Mouse (Mus musculus) cerebellum, adult 2 months (tissue): ENCODE results near the gene H2-Eb1.

Experiments
- CTCF ChIP-seq: fragments of 200-500 bp; IDR thresholded peaks from 2 replicates; pipeline ENCODE4 v1.5.1; 2011; ENCODE audit warnings: low read depth, mild to moderate bottlenecking, control low read depth, low read length, moderate library complexity, borderline replicate concordance; ENCODE audit not compliant: insufficient read depth
- POLR2A ChIP-seq: fragments of 200-500 bp; IDR thresholded peaks from 2 replicates; pipeline ENCODE4 v1.6.1; 2011; ENCODE audit warnings: low read length, control low read depth, borderline replicate concordance; ENCODE audit not compliant: insufficient read depth

DNA sequence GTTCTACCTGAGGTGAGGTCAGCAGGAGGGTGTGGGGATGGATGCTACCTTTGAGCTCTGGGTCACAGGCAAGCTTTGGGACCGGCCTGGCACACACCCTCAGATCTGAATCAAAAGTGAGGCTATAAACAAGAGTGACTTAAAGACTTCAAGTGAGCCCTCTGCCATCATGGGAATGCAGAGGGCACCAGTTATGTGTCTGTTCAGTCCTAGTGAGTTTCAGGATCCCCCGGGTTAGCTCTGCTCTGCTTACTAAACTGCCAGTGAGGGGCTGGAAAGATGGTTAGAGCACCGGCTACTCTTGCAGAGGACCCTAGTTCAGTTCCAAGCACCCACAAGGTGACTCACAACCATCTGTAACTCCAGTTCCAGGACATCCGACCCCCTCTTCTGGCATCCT, 13.1 kb upstream of the H2-Eb1 start:
- TF ChIP-seq POLR2A (no peak), CTCF (no peak)
